Mouse (Mus musculus): ENCODE data around the gene Alas2. TPM values are rescaled to one million over a fixed set of nuclear protein-coding genes. Genes with fewer than 3 reads are reported as not detected.

Alas2 gene
- polyA plus RNA-seq, 1 experiment from 2014 or later = 143 TPM

DNA sequence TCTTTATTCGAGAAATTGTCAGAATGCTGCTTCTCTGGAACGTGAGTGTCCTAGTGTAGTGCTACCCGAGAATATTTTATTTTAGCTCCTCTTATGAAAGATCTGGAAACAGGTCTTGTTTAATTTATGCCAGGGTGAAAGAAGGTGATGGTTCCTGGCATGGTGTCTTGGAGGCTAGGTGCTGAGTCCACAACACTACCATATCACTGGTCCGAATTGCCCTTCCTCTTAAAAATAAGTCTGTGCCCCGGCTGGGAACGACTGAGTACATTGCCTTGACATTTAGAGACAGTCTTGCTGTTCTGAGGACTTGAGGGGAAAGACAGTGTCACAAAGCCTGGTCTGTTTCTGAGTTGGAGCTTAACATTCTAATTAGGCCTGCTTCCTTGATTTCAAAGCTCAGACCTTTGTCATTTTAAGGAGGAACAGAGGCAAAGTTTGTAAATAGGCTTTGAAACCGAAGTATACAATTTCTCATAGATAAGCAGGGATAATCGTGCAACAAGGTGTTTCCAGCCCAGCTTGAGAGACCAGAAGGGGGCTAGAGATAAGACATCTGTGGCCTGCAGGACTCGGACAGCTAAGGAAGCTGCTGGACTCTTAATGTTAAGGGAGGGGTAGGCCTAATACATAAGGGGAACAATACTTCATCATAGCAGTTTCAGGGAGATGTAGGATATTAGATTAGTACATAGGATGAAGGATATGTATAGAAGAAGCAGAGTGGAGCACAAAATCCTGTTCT, 48.0 kb downstream of the Alas2 start:
- WGBS = 79% methylated on average over 9 of the region's 9 CpGs
- H3K9me3 ChIP-seq (ENCODE audit: control insufficient read depth, low read length) = no peaks in the 10 kb centered on the region
- no peaks in the 10 kb centered on the region for H3K4me1 ChIP-seq (replicated peaks; ENCODE audit: control insufficient read depth, insufficient read depth, low read length)
- H3K27me3 ChIP-seq (ENCODE audit: control insufficient read depth, insufficient read depth, low read depth, low read length) = no peaks in the 10 kb centered on the region
- H3K4me2 ChIP-seq (ENCODE audit: low read depth, low read length) = no peak overlapping the region
- H3K9ac ChIP-seq (ENCODE audit: low read length) = no peak overlapping the region
- H3K27ac ChIP-seq (ENCODE audit: low read length) = no peak overlapping the region
- no peaks in the 10 kb centered on the region for H3K36me3 ChIP-seq (ENCODE audit: control insufficient read depth, insufficient read depth, low read length)
- no peak for ATAC-seq (ENCODE audit: low read depth)
- no peak overlapping the region for H3K4me3 ChIP-seq (ENCODE audit: low read length)

- no peak overlapping the region for H3K4me3 ChIP-seq (ENCODE audit: low read length)
- H3K27ac ChIP-seq (ENCODE audit: low read length) = no peak overlapping the region
- no peaks in the 10 kb centered on the region for H3K9me3 ChIP-seq (ENCODE audit: control insufficient read depth, low read length)
- H3K4me1 ChIP-seq (replicated peaks; ENCODE audit: control insufficient read depth, insufficient read depth, low read length) = no peaks in the 10 kb centered on the region
- WGBS = 71% methylated on average over 2 of the region's 2 CpGs
- no peaks in the 10 kb centered on the region for H3K36me3 ChIP-seq (ENCODE audit: control insufficient read depth, insufficient read depth, low read length)
- no peaks in the 10 kb centered on the region for H3K27me3 ChIP-seq (ENCODE audit: control insufficient read depth, insufficient read depth, low read depth, low read length)
- no peak overlapping the region for H3K9ac ChIP-seq (ENCODE audit: low read length)
- no peak overlapping the region for H3K4me2 ChIP-seq (ENCODE audit: low read depth, low read length)
- ATAC-seq (ENCODE audit: low read depth) = no peak
Measured at GRCm38 (mm10) chrX:150598882-150599281, 51.7 kb downstream of the Alas2 start.

Small RNAs within 50 kb of the gene (microRNA-seq; reads per million reads assigned to microRNA genes)
- not detected for gene Mir3620

Other genes starting within 250 kb of the Alas2 start
- gene Tmem29, start 88.2 kb upstream of the Alas2 start, polyA plus RNA-seq (2015; fragmentation: Nextera tagmentation; extraction: Ambion mirVana) = 31.9 and 34.0 TPM in 2 replicates
- gene Pfkfb1, start 40.9 kb downstream of the Alas2 start, polyA plus RNA-seq (2015; fragmentation: Nextera tagmentation; extraction: Ambion mirVana) = 5.2 and 7.1 TPM in 2 replicates
- 17.5 and 19.4 TPM in 2 replicates for gene Apex2, start 42.5 kb downstream of the Alas2 start, polyA plus RNA-seq (2015; fragmentation: Nextera tagmentation; extraction: Ambion mirVana)
- 12.9 and 15.1 TPM in 2 replicates for gene Tro, start 110.2 kb downstream of the Alas2 start, polyA plus RNA-seq (2015; fragmentation: Nextera tagmentation; extraction: Ambion mirVana)